Mouse (Mus musculus): ENCODE measurements around the gene Lgals8. TPM values are rescaled to one million over a fixed set of nuclear protein-coding genes. Genes with fewer than 3 reads are reported as not detected.

The Lgals8 gene
- polyA plus RNA-seq, 1 experiment from 2014 or later: 10.6 TPM

GRCm38 (mm10) chr13:12394609-12395505, 69.9 kb downstream of the Lgals8 start, which contains the start of gene Heatr1:
Gene Heatr1, plus strand, starts transcription at chr13:12395027.
- Histone ChIP-seq H3K36me3 (ENCODE audit: poor library complexity, severe bottlenecking) (peaks cover 20% of the 10 kb centered on the region), H3K27ac (no peak within 1 kb of the TSS), H3K4me3 (peak within 1 kb of the TSS; percentile 76), H3K9me3 (replicated peaks) (no peaks in the 10 kb centered on the region), H3K9ac (peak within 1 kb of the TSS; percentile 67), H3K4me2 (peak within 1 kb of the TSS; percentile 90), H3K27me3 (peaks cover 9% of the 10 kb centered on the region), H3K4me1 (peaks cover 10% of the 10 kb centered on the region)
- under 1% methylated on average over 43 of the region's 43 CpGs for WGBS
- peak; percentile 96 for ATAC-seq

Other genes starting within 250 kb of the Lgals8 start
- 5.8 and 7.6 TPM in 2 replicates for gene Mtr, start 206.8 kb downstream of the Lgals8 start, polyA plus RNA-seq (2015; fragmentation: Nextera tagmentation; extraction: Ambion mirVana)
- 1.3 and 1.9 TPM in 2 replicates for gene Actn2, start 124.2 kb downstream of the Lgals8 start, polyA plus RNA-seq (2015; fragmentation: Nextera tagmentation; extraction: Ambion mirVana)
- 18.3 and 20.9 TPM in 2 replicates for gene Heatr1, start 69.9 kb downstream of the Lgals8 start, polyA plus RNA-seq (2015; fragmentation: Nextera tagmentation; extraction: Ambion mirVana)
- gene Edaradd, start 55.5 kb upstream of the Lgals8 start, polyA plus RNA-seq (2015; fragmentation: Nextera tagmentation; extraction: Ambion mirVana): 1.0 and 1.3 TPM in 2 replicates
- gene Ero1lb, start 100.9 kb upstream of the Lgals8 start, polyA plus RNA-seq (2015; fragmentation: Nextera tagmentation; extraction: Ambion mirVana): 11.6 and 11.8 TPM in 2 replicates